Mouse (Mus musculus) liver, embryonic 14.5 days (tissue): ENCODE data around the gene St6galnac5.

ENCODE experiments used
- CTCF ChIP-seq: IDR thresholded peaks from 2 replicates; pipeline ENCODE4 v1.5.1; 2016; ENCODE audit warnings: antibody characterized with exemption, low read depth, control low read depth
- EP300 ChIP-seq: IDR thresholded peaks from 2 replicates; pipeline ENCODE4 v1.6.1; 2016; ENCODE audit warnings: antibody characterized with exemption, low read depth

GRCm38 (mm10) chr3:152831377-152831776 lies 150.7 kb downstream of the St6galnac5 start:
- no peak for TF ChIP-seq CTCF
- TF ChIP-seq EP300: no peak
